Mouse (Mus musculus): Measurements from ENCODE around the gene Papss2. TPM values are rescaled to one million over a fixed set of nuclear protein-coding genes. Genes with fewer than 3 reads are reported as not detected.

Papss2 gene
- polyA plus RNA-seq, 1 experiment from 2014 or later, result 29.6 TPM

DNA sequence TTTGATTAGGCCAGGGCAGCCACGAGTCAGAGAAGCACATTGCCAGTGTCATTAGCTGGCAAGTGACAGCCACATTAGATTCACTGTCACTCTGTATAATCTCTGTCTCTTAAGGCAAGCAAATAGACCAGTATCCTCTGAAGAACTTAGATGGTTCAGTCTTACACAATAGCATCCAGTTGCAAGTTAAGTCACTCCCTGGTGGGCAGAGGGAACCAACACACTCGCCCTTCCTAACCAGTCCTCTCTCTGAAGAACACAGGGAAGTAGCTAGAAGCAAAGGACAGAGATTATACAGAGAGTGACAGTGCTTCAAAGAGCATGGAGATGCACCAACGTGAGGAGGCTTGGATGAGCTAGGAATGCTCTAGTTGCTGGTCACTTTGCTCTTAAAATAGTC lies 42.3 kb upstream of the Papss2 start:
- no peaks in the 10 kb centered on the region for H3K36me3 ChIP-seq (replicated peaks; ENCODE audit: insufficient read depth, low read length)
- no peak overlapping the region for H3K27ac ChIP-seq (ENCODE audit: low read depth)
- no peak for ATAC-seq
- H3K4me2 ChIP-seq (ENCODE audit: low read depth, low read length), result no peak overlapping the region
- no peaks in the 10 kb centered on the region for H3K27me3 ChIP-seq (ENCODE audit: insufficient read depth, low read length)
- DNase-seq, result no peak
- 62% methylated on average over 3 of the region's 3 CpGs for WGBS (ENCODE audit: insufficient replicate concordance)
- TF ChIP-seq CTCF (IDR thresholded peaks at IDR 0.05; ENCODE audit: low read depth), result no peak
- TF ChIP-seq EP300 (IDR thresholded peaks at IDR 0.05; ENCODE audit: low read depth), result no peak
- no peaks in the 10 kb centered on the region for H3K9me3 ChIP-seq (ENCODE audit: low read length)
- H3K4me1 ChIP-seq (ENCODE audit: insufficient read depth), result peaks cover 4% of the 10 kb centered on the region; the same call in 1 of the 2 replicates
- H3K9ac ChIP-seq (replicated peaks), result no peak overlapping the region
- H3K4me3 ChIP-seq (ENCODE audit: low read depth, low read length), result no peak overlapping the region

DNA sequence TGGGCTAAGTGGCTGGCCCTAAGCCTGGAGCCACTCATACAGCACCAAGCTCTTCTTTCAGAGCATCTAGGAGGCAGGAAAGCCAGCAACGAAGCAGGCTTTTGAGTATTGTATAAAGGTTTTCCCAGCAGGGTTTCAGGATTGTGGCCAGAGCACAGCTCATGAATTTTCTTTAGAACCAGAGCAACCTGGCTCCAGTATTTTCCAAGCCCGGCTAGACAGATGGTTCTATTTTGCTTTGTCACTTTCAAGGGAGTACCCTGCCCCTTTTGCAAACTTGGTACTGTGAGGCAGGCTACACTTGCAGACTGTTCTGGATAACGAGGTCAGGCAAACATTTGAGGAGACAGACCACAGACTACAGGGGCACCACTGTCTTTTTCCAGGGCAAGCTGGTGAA lies 40.3 kb upstream of the Papss2 start:
- H3K27me3 ChIP-seq (ENCODE audit: insufficient read depth, low read length), result no peaks in the 10 kb centered on the region
- no peaks in the 10 kb centered on the region for H3K9me3 ChIP-seq (ENCODE audit: low read length)
- H3K36me3 ChIP-seq (replicated peaks; ENCODE audit: insufficient read depth, low read length), result no peaks in the 10 kb centered on the region
- TF ChIP-seq CTCF (IDR thresholded peaks at IDR 0.05; ENCODE audit: low read depth) (no peak), EP300 (IDR thresholded peaks at IDR 0.05; ENCODE audit: low read depth) (no peak)
- H3K27ac ChIP-seq (ENCODE audit: low read depth), result no peak overlapping the region
- no peak overlapping the region for H3K4me2 ChIP-seq (ENCODE audit: low read depth, low read length)
- H3K4me1 ChIP-seq (ENCODE audit: insufficient read depth), result peaks cover 4% of the 10 kb centered on the region; the same call in 1 of the 2 replicates
- ATAC-seq (no peak), DNase-seq (no peak)
- no peak overlapping the region for H3K4me3 ChIP-seq (ENCODE audit: low read depth, low read length)
- 47% methylated on average over 3 of the region's 3 CpGs for WGBS (ENCODE audit: insufficient replicate concordance)
- no peak overlapping the region for H3K9ac ChIP-seq (replicated peaks)

DNA sequence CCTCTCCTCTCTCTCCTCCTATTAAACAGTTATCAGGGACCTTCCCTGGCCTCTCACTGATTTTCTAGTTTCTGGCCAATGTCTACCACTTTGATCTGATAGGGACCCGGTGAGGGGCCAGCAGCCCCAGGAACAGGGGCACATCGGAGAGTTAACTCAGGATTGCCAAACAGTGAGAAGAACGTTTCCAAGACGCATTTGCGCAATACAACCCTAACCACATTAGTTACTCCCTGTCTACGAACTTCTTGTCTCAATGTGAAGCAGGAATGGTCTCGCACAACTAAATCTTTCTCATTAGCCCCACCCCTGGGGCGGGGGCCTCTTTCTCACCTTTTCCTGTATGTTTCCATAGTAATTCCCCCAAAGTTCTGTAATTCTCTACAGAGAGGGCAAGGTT lies 28.6 kb upstream of the Papss2 start:
- no peaks in the 10 kb centered on the region for H3K27me3 ChIP-seq (ENCODE audit: insufficient read depth, low read length)
- no peaks in the 10 kb centered on the region for H3K36me3 ChIP-seq (replicated peaks; ENCODE audit: insufficient read depth, low read length)
- no peaks in the 10 kb centered on the region for H3K9me3 ChIP-seq (ENCODE audit: low read length)
- H3K9ac ChIP-seq (replicated peaks), result no peak overlapping the region
- 43% methylated on average over 8 of the region's 8 CpGs for WGBS (ENCODE audit: insufficient replicate concordance)
- H3K4me1 ChIP-seq (ENCODE audit: insufficient read depth), result peaks cover 7% of the 10 kb centered on the region; the same call in 1 of the 2 replicates
- no peak overlapping the region for H3K4me3 ChIP-seq (ENCODE audit: low read depth, low read length)
- no peak overlapping the region for H3K27ac ChIP-seq (ENCODE audit: low read depth)
- peak overlapping the region; percentile 28 for H3K4me2 ChIP-seq (ENCODE audit: low read depth, low read length)
- TF ChIP-seq EP300 (IDR thresholded peaks at IDR 0.05; ENCODE audit: low read depth) (no peak), CTCF (IDR thresholded peaks at IDR 0.05; ENCODE audit: low read depth) (no peak)
- no peak for ATAC-seq
- no peak for DNase-seq

DNA sequence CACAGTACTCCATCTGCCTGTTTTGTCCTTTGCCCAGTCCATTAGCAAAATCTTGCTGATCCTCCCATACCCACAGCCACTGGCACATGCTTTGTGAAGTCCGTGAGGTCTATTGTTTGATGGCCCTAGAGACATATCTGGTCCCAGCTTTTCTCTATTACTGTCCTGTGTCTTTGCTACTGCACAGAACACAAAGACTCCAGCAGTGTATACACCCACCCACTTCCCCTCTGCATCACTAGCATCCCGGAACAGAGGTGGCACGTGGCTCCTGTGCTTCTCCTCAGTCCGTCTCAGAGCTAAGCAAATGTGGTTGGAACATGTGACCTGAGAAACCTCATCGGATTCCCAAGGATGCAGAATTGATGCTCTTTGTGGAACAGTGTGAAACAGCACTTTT lies 28.1 kb upstream of the Papss2 start:
- 63% methylated on average over 5 of the region's 5 CpGs for WGBS (ENCODE audit: insufficient replicate concordance)
- Histone ChIP-seq H3K27me3 (ENCODE audit: insufficient read depth, low read length) (no peaks in the 10 kb centered on the region), H3K9me3 (ENCODE audit: low read length) (no peaks in the 10 kb centered on the region), H3K4me3 (ENCODE audit: low read depth, low read length) (no peak overlapping the region), H3K36me3 (replicated peaks; ENCODE audit: insufficient read depth, low read length) (no peaks in the 10 kb centered on the region), H3K4me2 (ENCODE audit: low read depth, low read length) (peak overlapping the region; percentile 28; the same call in 1 of the 2 replicates), H3K27ac (ENCODE audit: low read depth) (no peak overlapping the region), H3K4me1 (ENCODE audit: insufficient read depth) (peaks cover 9% of the 10 kb centered on the region; the same call in 1 of the 2 replicates), H3K9ac (replicated peaks) (no peak overlapping the region)
- ATAC-seq (no peak), DNase-seq (no peak)
- TF ChIP-seq EP300 (IDR thresholded peaks at IDR 0.05; ENCODE audit: low read depth) (no peak), CTCF (IDR thresholded peaks at IDR 0.05; ENCODE audit: low read depth) (no peak)

DNA sequence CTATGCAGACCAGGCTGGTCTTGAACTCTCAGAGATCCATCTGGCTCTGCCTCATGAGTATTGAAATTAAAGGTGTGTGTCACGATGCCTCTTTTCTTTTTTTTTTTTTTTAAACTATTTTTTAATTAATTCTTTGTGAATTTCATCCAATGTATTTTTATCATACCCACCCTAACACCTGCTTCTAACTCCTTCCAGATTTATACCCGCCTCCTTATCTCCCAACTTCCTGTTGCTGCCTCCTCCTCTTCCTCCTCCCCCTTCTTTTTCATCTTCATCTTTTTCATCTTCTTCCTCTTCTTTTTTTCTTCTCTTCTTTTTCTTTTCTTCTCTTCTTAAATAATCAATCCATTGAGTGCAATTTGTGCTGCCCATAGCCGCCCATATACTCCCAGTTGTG lies 27.1 kb upstream of the Papss2 start:
- Histone ChIP-seq H3K4me1 (ENCODE audit: insufficient read depth) (peaks cover 16% of the 10 kb centered on the region), H3K4me2 (ENCODE audit: low read depth, low read length) (no peak overlapping the region), H3K27ac (ENCODE audit: low read depth) (no peak overlapping the region), H3K9me3 (ENCODE audit: low read length) (no peaks in the 10 kb centered on the region), H3K36me3 (replicated peaks; ENCODE audit: insufficient read depth, low read length) (no peaks in the 10 kb centered on the region), H3K4me3 (ENCODE audit: low read depth, low read length) (no peak overlapping the region), H3K9ac (replicated peaks) (no peak overlapping the region), H3K27me3 (ENCODE audit: insufficient read depth, low read length) (no peaks in the 10 kb centered on the region)
- WGBS (ENCODE audit: insufficient replicate concordance), result 77% methylated on average over 3 of the region's 3 CpGs
- ATAC-seq (no peak), DNase-seq (no peak)
- TF ChIP-seq CTCF (IDR thresholded peaks at IDR 0.05; ENCODE audit: low read depth), result no peak
- no peak for TF ChIP-seq EP300 (IDR thresholded peaks at IDR 0.05; ENCODE audit: low read depth)

- H3K9me3 ChIP-seq (ENCODE audit: low read length), result no peaks in the 10 kb centered on the region
- peaks cover 20% of the 10 kb centered on the region for H3K4me1 ChIP-seq (ENCODE audit: insufficient read depth)
- peak overlapping the region; percentile 36 for H3K4me2 ChIP-seq (ENCODE audit: low read depth, low read length)
- H3K27ac ChIP-seq (ENCODE audit: low read depth), result no peak overlapping the region; the same call in 1 of the 2 replicates
- 52% methylated on average over 3 of the region's 3 CpGs for WGBS (ENCODE audit: insufficient replicate concordance)
- H3K4me3 ChIP-seq (ENCODE audit: low read depth, low read length), result no peak overlapping the region
- no peaks in the 10 kb centered on the region for H3K27me3 ChIP-seq (ENCODE audit: insufficient read depth, low read length)
- ATAC-seq (peak; percentile 73), DNase-seq (peak; percentile 27)
- TF ChIP-seq EP300 (IDR thresholded peaks at IDR 0.05; ENCODE audit: low read depth), result peak; percentile 75
- TF ChIP-seq CTCF (IDR thresholded peaks at IDR 0.05; ENCODE audit: low read depth), result no peak
- H3K9ac ChIP-seq (replicated peaks), result no peak overlapping the region
- H3K36me3 ChIP-seq (replicated peaks; ENCODE audit: insufficient read depth, low read length), result no peaks in the 10 kb centered on the region
Measured at GRCm38 (mm10) chr19:32568961-32569653, 26.5 kb upstream of the Papss2 start.
